Mouse (Mus musculus): Measurements from ENCODE around the gene Ppme1. TPM values are rescaled to one million over a fixed set of nuclear protein-coding genes. Genes with fewer than 3 reads are reported as not detected.

Gene Ppme1
- total RNA-seq, 1 experiment, result 31.4 TPM

DNA sequence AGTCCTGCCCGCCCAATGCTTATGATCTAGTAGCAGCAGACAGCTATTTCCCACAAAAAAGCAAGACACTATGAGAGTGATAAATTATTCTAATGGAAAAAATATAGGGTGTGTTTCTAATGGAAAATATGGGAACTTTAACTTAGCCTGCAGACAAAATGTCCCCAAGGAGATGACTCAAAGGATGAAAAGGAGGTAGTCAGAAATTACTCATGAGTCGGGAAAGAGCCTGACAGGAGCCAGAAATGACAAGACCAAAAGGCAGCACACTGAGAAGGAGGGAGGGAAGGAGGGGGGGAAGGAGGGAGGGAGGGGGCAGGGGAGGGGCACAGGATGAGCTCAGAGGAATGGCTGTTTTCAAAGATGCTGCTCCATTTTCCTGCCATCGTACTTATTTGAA is 90.5 kb downstream of the Ppme1 start:
- no peaks in the 10 kb centered on the region for H3K9me3 ChIP-seq (ENCODE audit: control insufficient read depth, insufficient read depth, low read depth, low read length)
- H3K36me3 ChIP-seq (ENCODE audit: control insufficient read depth, insufficient read depth, low read length, poor library complexity, severe bottlenecking), result no peaks in the 10 kb centered on the region
- no peak for TF ChIP-seq ZC3H11A (IDR thresholded peaks at IDR 0.05; ENCODE audit: borderline replicate concordance, low read depth, low read length)
- TF ChIP-seq CHD2 (IDR thresholded peaks at IDR 0.05; ENCODE audit: low read depth, low read length), result no peak
- TF ChIP-seq ZNF384 (IDR thresholded peaks at IDR 0.05; ENCODE audit: low read depth, low read length), result no peak
- TF ChIP-seq MAFK (IDR thresholded peaks at IDR 0.05; ENCODE audit: insufficient read depth, low read depth, low read length), result no peak
- TF ChIP-seq HCFC1 (IDR thresholded peaks at IDR 0.05; ENCODE audit: borderline replicate concordance, insufficient read depth, low read length), result no peak
- H3K27ac ChIP-seq (ENCODE audit: insufficient read depth, low read depth, low read length, poor library complexity, severe bottlenecking), result no peak overlapping the region
- H3K9ac ChIP-seq (ENCODE audit: insufficient read depth, low read depth, low read length, poor library complexity, severe bottlenecking), result no peak overlapping the region
- H3K4me3 ChIP-seq (ENCODE audit: insufficient read depth in 1 of 2, low read depth in 1 of 2, low read length in 2 of 2, poor library complexity in 1 of 2, severe bottlenecking in 1 of 2), result no peak overlapping the region
- in situ Hi-C loops (cut with MboI; ENCODE audit: low sequenced_read_pairs in 2 of 2, unreplicated experiment in 2 of 2), result no loop called here
- DNase-seq (ENCODE audit: low read depth, low spot score), result no peak
- no peaks in the 10 kb centered on the region for H3K4me1 ChIP-seq (ENCODE audit: control insufficient read depth in 2 of 2, insufficient read depth in 2 of 2, low read length in 2 of 2, poor library complexity in 1 of 2)

- H3K9ac ChIP-seq (ENCODE audit: insufficient read depth, low read depth, low read length, poor library complexity, severe bottlenecking), result no peak overlapping the region
- no peaks in the 10 kb centered on the region for H3K4me1 ChIP-seq (ENCODE audit: control insufficient read depth in 2 of 2, insufficient read depth in 2 of 2, low read length in 2 of 2, poor library complexity in 1 of 2)
- no peak overlapping the region for H3K4me3 ChIP-seq (ENCODE audit: insufficient read depth in 1 of 2, low read depth in 1 of 2, low read length in 2 of 2, poor library complexity in 1 of 2, severe bottlenecking in 1 of 2)
- H3K36me3 ChIP-seq (ENCODE audit: control insufficient read depth, insufficient read depth, low read length, poor library complexity, severe bottlenecking), result no peaks in the 10 kb centered on the region
- TF ChIP-seq MAFK (IDR thresholded peaks at IDR 0.05; ENCODE audit: insufficient read depth, low read depth, low read length) (no peak), CHD2 (IDR thresholded peaks at IDR 0.05; ENCODE audit: low read depth, low read length) (no peak), ZC3H11A (IDR thresholded peaks at IDR 0.05; ENCODE audit: borderline replicate concordance, low read depth, low read length) (peak; percentile 75; the same call in 1 of the 2 replicates), HCFC1 (IDR thresholded peaks at IDR 0.05; ENCODE audit: borderline replicate concordance, insufficient read depth, low read length) (no peak)
- H3K27ac ChIP-seq (ENCODE audit: insufficient read depth, low read depth, low read length, poor library complexity, severe bottlenecking), result no peak overlapping the region
- H3K9me3 ChIP-seq (ENCODE audit: control insufficient read depth, insufficient read depth, low read depth, low read length), result no peaks in the 10 kb centered on the region
- in situ Hi-C loops (cut with MboI; ENCODE audit: low sequenced_read_pairs in 2 of 2, unreplicated experiment in 2 of 2), result no loop called here
- no peak for DNase-seq (ENCODE audit: low read depth, low spot score)
Observed at GRCm38 (mm10) chr7:100279803-100280202, 92.3 kb downstream of the Ppme1 start.

Other genes with a start within 250 kb of the Ppme1 start
- gene Lipt2, start 213.0 kb downstream of the Ppme1 start, total RNA-seq (2012; rRNA removed), result 3.8 and 6.2 TPM in 2 replicates
- gene Kcne3, start 195.8 kb downstream of the Ppme1 start, total RNA-seq (2012; rRNA removed), result not detected in 2 replicates
- 5.9 and 6.7 TPM in 2 replicates for gene Pgm2l1, start 144.9 kb downstream of the Ppme1 start, total RNA-seq (2012; rRNA removed)
- gene P4ha3, start 86.8 kb downstream of the Ppme1 start, total RNA-seq (2012; rRNA removed), result 0.95 and 2.0 TPM in 2 replicates
- 10.9 and 12.5 TPM in 2 replicates for gene C2cd3, start 74 bp downstream of the Ppme1 start, total RNA-seq (2012; rRNA removed)
- not detected in 2 replicates for gene Ucp3, start 100.7 kb upstream of the Ppme1 start, total RNA-seq (2012; rRNA removed)
- 46.9 and 52.7 TPM in 2 replicates for gene Ucp2, start 121.0 kb upstream of the Ppme1 start, total RNA-seq (2012; rRNA removed)
- gene Dnajb13, start 142.7 kb upstream of the Ppme1 start, total RNA-seq (2012; rRNA removed), result 2.5 and 2.8 TPM in 2 replicates
- 11.3 and 14.6 TPM in 2 replicates for gene Coa4, start 164.8 kb upstream of the Ppme1 start, total RNA-seq (2012; rRNA removed)
- gene Rab6a, start 235.1 kb upstream of the Ppme1 start, total RNA-seq (2012; rRNA removed), result 58.7 and 61.8 TPM in 2 replicates
- 27.9 and 30.9 TPM in 2 replicates for gene Mrpl48, start 236.0 kb upstream of the Ppme1 start, total RNA-seq (2012; rRNA removed)